Mouse (Mus musculus) ES-Bruce4 (cell line): ENCODE results near the gene Trim38. TPM values are rescaled to one million over a fixed set of nuclear protein-coding genes. Genes with fewer than 3 reads are reported as not detected.
"Not testable (repeated sequence)": the region's sequence is repeated elsewhere in the genome, so short reads cannot be mapped to it uniquely, and the experiment has no call there.

Experiments
- H3K27ac ChIP-seq: 2 replicates; pipeline ENCODE4 v1.5.1; 2012; ENCODE audit warnings: low read length, inconsistent platforms; ENCODE audit not compliant: insufficient read depth
- H3K27me3 ChIP-seq: 2 replicates; pipeline ENCODE4 v1.6.1; 2012; ENCODE audit warnings: mild to moderate bottlenecking, low read length, inconsistent platforms; ENCODE audit not compliant: control insufficient read depth, poor library complexity, insufficient read depth, severe bottlenecking
- H3K36me3 ChIP-seq: 2 replicates; pipeline ENCODE4 v1.6.1; 2012; ENCODE audit warnings: inconsistent platforms, mild to moderate bottlenecking, low read length, moderate library complexity; ENCODE audit not compliant: control insufficient read depth, poor library complexity, insufficient read depth, severe bottlenecking
- H3K4me1 ChIP-seq: one replicate; pipeline ENCODE4 v1.8.1; 2011; ENCODE audit warnings: low read length; ENCODE audit not compliant: control insufficient read depth, insufficient read depth
- H3K4me3 ChIP-seq: 2 replicates; pipeline ENCODE4 v1.5.1; 2011; ENCODE audit warnings: low read depth, mild to moderate bottlenecking, low read length
- H3K9ac ChIP-seq: 2 replicates; pipeline ENCODE4 v1.6.1; 2012; ENCODE audit warnings: low read depth, mild to moderate bottlenecking, inconsistent platforms; ENCODE audit not compliant: poor library complexity, severe bottlenecking
- H3K9me3 ChIP-seq: replicated peaks from 2 replicates; pipeline ENCODE4 v1.6.1; 2012; ENCODE audit warnings: mild to moderate bottlenecking, low read length, inconsistent platforms; ENCODE audit not compliant: control insufficient read depth, poor library complexity, insufficient read depth, severe bottlenecking
- CTCF ChIP-seq: IDR thresholded peaks from one replicate; pipeline ENCODE4 v1.8.1; 2011; ENCODE audit warnings: low read depth, low read length
- EP300 ChIP-seq: IDR thresholded peaks from 2 replicates; pipeline ENCODE4 v1.6.1; 2011; ENCODE audit warnings: low read depth, low read length; ENCODE audit not compliant: insufficient read depth
- POLR2A ChIP-seq: IDR thresholded peaks from one replicate; pipeline ENCODE4 v1.8.1; 2011; ENCODE audit warnings: low read length; ENCODE audit not compliant: insufficient read depth
- polyA plus RNA-seq: library from polyadenylated mRNA; stranded (reverse); fragments of >200 nt; gene quantifications from 2 replicates; pipeline ENCODE4 v1.2.4, GENCODE M21; 2011; ENCODE audit warnings: low read depth; ENCODE audit not compliant: missing spikeins, insufficient read depth, insufficient read length

Gene Trim38
- polyA plus RNA-seq, 1 experiment: not detected

- Histone ChIP-seq H3K27me3 (no peaks in the 10 kb centered on the region), H3K4me3 (peak overlapping the region; percentile 71), H3K4me1 (peaks cover 2% of the 10 kb centered on the region), H3K27ac (peak overlapping the region; percentile 95), H3K36me3 (no peaks in the 10 kb centered on the region), H3K9ac (peak overlapping the region; percentile 91), H3K9me3 (no peaks in the 10 kb centered on the region)
- TF ChIP-seq EP300: no peak
- no peak for TF ChIP-seq POLR2A
- no peak for TF ChIP-seq CTCF
These were observed 25.0 kb upstream of the Trim38 start for GRCm38 (mm10) chr13:23744421-23745380.

- H3K4me3 ChIP-seq: peak within 1 kb of the TSS; percentile 78
- no peaks in the 10 kb centered on the region for H3K9me3 ChIP-seq
- TF ChIP-seq CTCF (no peak), EP300 (no peak), POLR2A (peak; percentile 92)
- H3K36me3 ChIP-seq: no peaks in the 10 kb centered on the region
- peak within 1 kb of the TSS; percentile 99 for H3K27ac ChIP-seq
- H3K9ac ChIP-seq: peak within 1 kb of the TSS; percentile 92
- H3K4me1 ChIP-seq: peaks cover 2% of the 10 kb centered on the region
- no peaks in the 10 kb centered on the region for H3K27me3 ChIP-seq
These were observed 24.1 kb upstream of the Trim38 start, which contains the start of gene Hist1h3c for GRCm38 (mm10) chr13:23745381-23746161. Gene Hist1h3c (minus strand): TSS chr13:23745602.

GRCm38 (mm10) chr13:23746201-23747080 lies 23.3 kb upstream of the Trim38 start, which contains the start of gene Hist1h2bb:
Gene Hist1h2bb (plus strand): TSS chr13:23746734.
- H3K9me3 ChIP-seq, H3K27me3 ChIP-seq, H3K4me1 ChIP-seq, H3K36me3 ChIP-seq: not testable (repeated sequence)
- H3K27ac ChIP-seq: peak within 1 kb of the TSS; percentile 99
- H3K9ac ChIP-seq: peak within 1 kb of the TSS; percentile 92
- peak; percentile 92 for TF ChIP-seq POLR2A
- peak within 1 kb of the TSS; percentile 78 for H3K4me3 ChIP-seq

DNA sequence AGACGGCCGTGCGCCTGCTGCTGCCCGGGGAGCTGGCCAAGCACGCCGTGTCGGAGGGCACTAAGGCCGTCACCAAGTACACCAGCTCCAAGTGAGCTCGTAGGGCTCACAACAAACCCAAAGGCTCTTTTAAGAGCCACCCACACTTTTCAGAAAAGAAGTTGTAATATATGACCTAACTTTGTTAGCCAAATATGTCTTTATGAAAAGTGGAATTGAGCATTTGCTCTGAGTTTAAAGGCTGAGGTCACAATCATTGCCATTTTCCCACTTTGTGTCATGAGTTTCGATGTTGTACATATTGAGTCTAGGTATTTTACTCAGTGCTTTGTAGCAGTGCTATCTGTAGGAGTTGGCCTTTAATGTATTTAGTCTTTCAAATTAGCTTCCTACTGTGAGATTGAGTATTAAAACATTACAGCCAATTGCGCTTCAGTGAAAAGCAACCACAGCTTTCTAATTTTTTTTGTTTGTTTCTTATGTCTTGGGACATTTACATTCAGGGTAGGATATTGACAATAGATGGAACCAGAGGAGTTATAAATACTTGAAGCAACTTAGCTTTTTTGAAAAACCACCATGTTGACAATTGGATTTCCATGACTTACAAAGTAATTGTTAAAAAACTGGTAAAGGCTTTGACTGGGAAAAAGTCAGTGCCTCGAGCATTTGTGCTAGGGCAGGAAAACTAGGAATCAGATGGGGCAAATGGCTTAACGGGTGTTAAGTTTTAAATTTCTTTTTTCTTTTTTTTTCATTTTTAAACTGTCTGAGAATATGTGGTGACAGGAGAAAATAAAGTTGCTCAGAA lies 22.4 kb upstream of the Trim38 start:
- H3K4me3 ChIP-seq: peak overlapping the region; percentile 31
- peak overlapping the region; percentile 81 for H3K27ac ChIP-seq
- H3K4me1 ChIP-seq: peaks cover 2% of the 10 kb centered on the region
- H3K27me3 ChIP-seq: no peaks in the 10 kb centered on the region
- peak overlapping the region; percentile 86 for H3K9ac ChIP-seq
- H3K36me3 ChIP-seq: no peaks in the 10 kb centered on the region
- no peaks in the 10 kb centered on the region for H3K9me3 ChIP-seq
- TF ChIP-seq POLR2A: no peak
- no peak for TF ChIP-seq CTCF
- TF ChIP-seq EP300: no peak

GRCm38 (mm10) chr13:23747892-23748288 lies 21.8 kb upstream of the Trim38 start:
- Histone ChIP-seq H3K4me1 (peaks cover 2% of the 10 kb centered on the region), H3K9ac (peak overlapping the region; percentile 86), H3K4me3 (no peak overlapping the region), H3K36me3 (no peaks in the 10 kb centered on the region), H3K9me3 (no peaks in the 10 kb centered on the region), H3K27ac (peak overlapping the region; percentile 93), H3K27me3 (no peaks in the 10 kb centered on the region)
- TF ChIP-seq EP300 (no peak), CTCF (no peak), POLR2A (no peak)
